Mouse (Mus musculus) intestine, embryonic 15.5 days (tissue): ENCODE measurements around the gene Aplnr. TPM values are rescaled to one million over a fixed set of nuclear protein-coding genes. Genes with fewer than 3 reads are reported as not detected.

Experiments
- ATAC-seq: fragments of 200-750 bp; cut with Nextera tagmentation; 2 replicates; pipeline ENCODE4 v1.8.0; 2017; ENCODE audit warnings: moderate TSS enrichment, moderate library complexity
- H3K27ac ChIP-seq: fragments of 300-500 bp; sonication (generic); 2 replicates; pipeline ENCODE4 v1.5.1; 2015; ENCODE audit warnings: mild to moderate bottlenecking, inconsistent platforms
- H3K27me3 ChIP-seq: fragments of 300-500 bp; sonication (generic); replicated peaks from 2 replicates; pipeline ENCODE4 v1.6.1; 2015; ENCODE audit warnings: inconsistent platforms
- H3K36me3 ChIP-seq: fragments of 300-500 bp; sonication (generic); 2 replicates; pipeline ENCODE4 v1.6.1; 2015; ENCODE audit warnings: inconsistent platforms
- H3K4me1 ChIP-seq: fragments of 300-500 bp; sonication (generic); replicated peaks from 2 replicates; pipeline ENCODE4 v1.6.1; 2015; ENCODE audit warnings: inconsistent platforms
- H3K4me2 ChIP-seq: fragments of 300-500 bp; sonication (generic); replicated peaks from 2 replicates; pipeline ENCODE4 v1.6.1; 2015; ENCODE audit warnings: mild to moderate bottlenecking, inconsistent platforms
- H3K4me3 ChIP-seq: fragments of 300-500 bp; sonication (generic); replicated peaks from 2 replicates; pipeline ENCODE4 v1.5.1; 2015; ENCODE audit warnings: inconsistent platforms
- H3K9ac ChIP-seq: fragments of 300-500 bp; sonication (generic); 2 replicates; pipeline ENCODE4 v1.6.1; 2015; ENCODE audit warnings: inconsistent platforms
- H3K9me3 ChIP-seq: fragments of 300-500 bp; sonication (generic); 2 replicates; pipeline ENCODE4 v1.6.1; 2016; ENCODE audit warnings: inconsistent platforms
- WGBS: fragments of 180-500 bp; shearing (Covaris S2); methylation state at CpG from one replicate; pipeline ENCODE4 v1.1.7; 2015; 5-methylcytosine and 5-hydroxymethylcytosine counted together
- polyA plus RNA-seq: library from polyadenylated mRNA; unstranded; fragments of >200 nt; fragmentation: Nextera tagmentation; extraction: Ambion mirVana; gene quantifications from 2 replicates; pipeline ENCODE4 v1.2.1, GENCODE M21; 2015

Aplnr gene
- polyA plus RNA-seq: 59.6 and 64.8 TPM in 2 replicates

DNA sequence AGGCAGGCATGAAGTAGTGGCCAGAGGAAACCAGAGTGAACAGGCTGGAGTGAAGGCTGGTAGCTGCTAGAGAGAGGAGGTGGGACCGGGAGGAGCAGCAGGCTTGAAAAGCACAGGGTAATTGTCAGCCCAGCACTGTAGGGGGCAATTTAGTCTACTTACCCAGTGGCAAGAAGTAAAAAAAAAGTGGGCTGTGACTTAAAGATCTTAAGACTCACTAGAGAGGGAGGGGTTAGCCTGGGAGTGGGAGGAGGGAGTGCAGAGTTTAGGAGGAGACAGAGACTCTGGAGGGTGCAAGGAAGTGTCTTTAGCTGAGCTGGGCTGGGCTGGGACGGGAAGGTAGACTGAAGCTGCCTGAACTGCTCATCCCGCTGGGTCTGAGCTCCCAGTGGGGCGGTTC, at the start of gene Aplnr:
Gene Aplnr, plus strand, starts transcription at position 137 of the 400 bp plus-strand sequence.
- Histone ChIP-seq H3K36me3 (no peaks in the 10 kb centered on the region), H3K4me2 (0 out of 2 replicates have a peak within 1 kb of the TSS, but pooled peaks have one; percentile 4), H3K27me3 (no peaks in the 10 kb centered on the region), H3K27ac (0 out of 2 replicates have a peak within 1 kb of the TSS, but pooled peaks have one; percentile 13), H3K4me3 (peak within 1 kb of the TSS; percentile 23), H3K9ac (no peak within 1 kb of the TSS), H3K4me1 (peaks cover 3% of the 10 kb centered on the region), H3K9me3 (no peaks in the 10 kb centered on the region)
- ATAC-seq: peak; percentile 59
- WGBS: 18% methylated on average over 4 of the region's 4 CpGs

DNA sequence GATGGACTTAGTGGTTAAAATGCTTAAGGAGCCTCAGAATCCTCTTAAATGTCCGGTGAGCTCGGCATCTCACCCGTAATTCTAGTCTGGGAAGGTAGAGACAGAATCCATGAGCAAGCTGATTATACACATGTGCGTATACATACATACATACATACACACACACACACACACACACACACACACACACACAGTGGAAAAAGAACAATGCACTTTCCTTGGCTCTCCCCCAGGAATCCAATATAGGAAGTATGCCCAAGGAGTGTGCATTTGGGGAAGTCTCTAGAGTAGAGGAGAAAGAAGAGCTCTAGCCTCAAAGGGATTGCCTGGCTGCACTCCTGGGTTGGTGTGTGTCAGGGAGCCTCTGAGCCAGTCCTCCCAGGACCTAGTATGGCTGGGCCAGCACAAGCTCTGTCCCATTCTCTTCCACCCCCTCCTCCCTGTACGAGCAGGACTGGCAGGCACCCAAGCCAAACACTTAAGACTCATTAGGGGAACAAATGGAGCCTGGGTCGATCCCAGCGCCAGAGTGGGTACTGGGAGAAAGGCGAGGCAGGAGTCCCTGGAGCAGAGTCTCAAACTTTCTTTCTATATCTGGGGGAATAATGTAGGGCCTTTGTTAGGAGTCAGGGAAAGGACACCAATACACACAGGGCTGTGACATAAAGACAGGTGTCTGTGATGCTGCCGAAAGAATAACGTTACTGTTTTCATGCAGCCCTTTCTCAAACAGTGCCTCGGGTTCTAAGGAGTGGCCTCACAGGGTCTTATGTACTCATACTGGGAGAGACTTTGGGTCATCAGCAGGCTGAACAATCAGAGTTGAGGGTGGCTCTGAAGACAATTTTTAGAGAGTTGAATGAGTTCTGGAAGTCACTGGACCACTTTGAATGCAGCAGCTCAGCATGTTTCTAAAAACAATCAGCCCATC, 47.0 kb upstream of the Aplnr start:
- Histone ChIP-seq H3K4me1 (peaks cover 6% of the 10 kb centered on the region), H3K9ac (no peak overlapping the region), H3K27me3 (no peaks in the 10 kb centered on the region), H3K4me2 (no peak overlapping the region), H3K4me3 (no peak overlapping the region), H3K27ac (no peak overlapping the region), H3K9me3 (no peaks in the 10 kb centered on the region), H3K36me3 (no peaks in the 10 kb centered on the region)
- 57% methylated on average over 11 of the region's 11 CpGs for WGBS
- ATAC-seq: peak; percentile 68

DNA sequence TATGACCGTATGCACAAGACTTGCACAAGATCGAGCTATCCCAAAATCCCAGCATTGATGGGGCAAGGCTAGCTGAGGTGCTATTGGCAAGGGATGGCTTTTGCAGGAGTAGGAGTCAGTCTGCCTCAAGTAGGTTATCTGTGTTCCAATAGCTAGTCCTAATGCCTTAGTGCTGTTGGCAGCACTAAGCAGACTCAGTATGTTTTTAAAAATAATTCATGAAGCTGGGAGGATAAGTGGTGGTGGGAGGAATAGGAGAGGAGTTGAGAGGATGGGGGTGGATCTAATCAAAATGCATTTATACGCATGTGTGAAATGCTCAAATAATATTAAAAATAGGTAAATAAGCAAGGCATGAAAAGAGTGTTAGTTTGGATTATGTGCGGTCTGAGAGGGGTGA, 44.7 kb upstream of the Aplnr start:
- Histone ChIP-seq H3K9me3 (no peaks in the 10 kb centered on the region), H3K9ac (no peak overlapping the region), H3K36me3 (no peaks in the 10 kb centered on the region), H3K27ac (no peak overlapping the region), H3K27me3 (no peaks in the 10 kb centered on the region), H3K4me3 (no peak overlapping the region), H3K4me1 (peaks cover 6% of the 10 kb centered on the region), H3K4me2 (no peak overlapping the region)
- ATAC-seq: no peak
- 91% methylated on average over 4 of the region's 4 CpGs for WGBS

- H3K36me3 ChIP-seq: no peaks in the 10 kb centered on the region
- H3K4me1 ChIP-seq: peaks cover 6% of the 10 kb centered on the region
- H3K4me3 ChIP-seq: no peak overlapping the region
- WGBS: 69% methylated on average over 1 of the region's 1 CpGs
- H3K4me2 ChIP-seq: no peak overlapping the region
- peak; percentile 77 for ATAC-seq
- no peaks in the 10 kb centered on the region for H3K27me3 ChIP-seq
- H3K27ac ChIP-seq: no peak overlapping the region
- no peaks in the 10 kb centered on the region for H3K9me3 ChIP-seq
- no peak overlapping the region for H3K9ac ChIP-seq
Observed at GRCm38 (mm10) chr2:85093376-85093775, 42.6 kb upstream of the Aplnr start.

DNA sequence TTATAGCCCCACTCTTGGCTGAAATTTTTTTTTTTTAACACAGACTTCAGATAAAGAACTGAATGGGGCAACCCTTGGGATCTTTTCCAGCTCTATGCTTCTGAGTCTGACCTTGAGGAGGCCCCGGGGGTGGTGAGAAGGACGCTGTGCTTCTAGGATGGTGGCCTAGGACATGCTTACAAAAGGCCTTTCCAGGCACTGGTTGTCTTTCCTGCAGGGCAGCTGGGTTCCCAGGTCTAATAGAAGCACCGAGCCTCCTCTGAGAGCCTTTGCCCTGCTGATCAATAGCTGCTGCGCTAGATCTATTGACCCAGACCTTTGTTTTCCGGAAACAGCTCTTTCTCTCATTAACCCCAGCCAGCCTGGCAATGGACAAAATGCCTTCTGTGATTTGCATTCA, 40.1 kb upstream of the Aplnr start:
- no peaks in the 10 kb centered on the region for H3K9me3 ChIP-seq
- no peak overlapping the region for H3K4me3 ChIP-seq
- whole genome bisulfite sequencing: 43% methylated on average over 5 of the region's 5 CpGs
- no peaks in the 10 kb centered on the region for H3K27me3 ChIP-seq
- H3K36me3 ChIP-seq: no peaks in the 10 kb centered on the region
- no peak overlapping the region for H3K9ac ChIP-seq
- no peak for ATAC-seq
- no peak overlapping the region for H3K27ac ChIP-seq
- H3K4me1 ChIP-seq: peaks cover 5% of the 10 kb centered on the region; the same call in 1 of the 2 replicates
- H3K4me2 ChIP-seq: no peak overlapping the region

DNA sequence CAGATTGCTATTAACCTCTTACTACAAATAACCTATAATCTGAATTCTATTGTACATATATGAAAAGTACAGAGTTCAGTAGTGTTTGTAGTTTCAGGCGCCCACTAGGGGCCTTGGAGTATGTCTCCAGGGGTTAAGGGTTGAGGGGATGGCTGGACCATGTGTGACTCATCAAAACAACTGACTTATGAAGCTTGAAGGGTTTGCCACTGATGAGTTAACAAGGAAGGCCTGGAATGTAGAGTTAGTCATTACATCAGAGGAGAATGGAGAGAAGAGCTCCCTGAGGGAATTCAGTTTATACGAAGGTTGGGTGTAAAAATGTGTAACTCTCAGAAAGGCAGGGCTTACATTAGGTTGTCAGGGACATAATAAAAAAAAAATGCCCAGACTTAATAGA, 38.0 kb upstream of the Aplnr start:
- Histone ChIP-seq H3K9ac (no peak overlapping the region), H3K27ac (no peak overlapping the region), H3K36me3 (no peaks in the 10 kb centered on the region), H3K9me3 (no peaks in the 10 kb centered on the region), H3K27me3 (no peaks in the 10 kb centered on the region), H3K4me1 (peaks cover 5% of the 10 kb centered on the region; the same call in 1 of the 2 replicates), H3K4me2 (no peak overlapping the region), H3K4me3 (no peak overlapping the region)
- WGBS: 74% methylated on average over 2 of the region's 2 CpGs
- no peak for ATAC-seq

DNA sequence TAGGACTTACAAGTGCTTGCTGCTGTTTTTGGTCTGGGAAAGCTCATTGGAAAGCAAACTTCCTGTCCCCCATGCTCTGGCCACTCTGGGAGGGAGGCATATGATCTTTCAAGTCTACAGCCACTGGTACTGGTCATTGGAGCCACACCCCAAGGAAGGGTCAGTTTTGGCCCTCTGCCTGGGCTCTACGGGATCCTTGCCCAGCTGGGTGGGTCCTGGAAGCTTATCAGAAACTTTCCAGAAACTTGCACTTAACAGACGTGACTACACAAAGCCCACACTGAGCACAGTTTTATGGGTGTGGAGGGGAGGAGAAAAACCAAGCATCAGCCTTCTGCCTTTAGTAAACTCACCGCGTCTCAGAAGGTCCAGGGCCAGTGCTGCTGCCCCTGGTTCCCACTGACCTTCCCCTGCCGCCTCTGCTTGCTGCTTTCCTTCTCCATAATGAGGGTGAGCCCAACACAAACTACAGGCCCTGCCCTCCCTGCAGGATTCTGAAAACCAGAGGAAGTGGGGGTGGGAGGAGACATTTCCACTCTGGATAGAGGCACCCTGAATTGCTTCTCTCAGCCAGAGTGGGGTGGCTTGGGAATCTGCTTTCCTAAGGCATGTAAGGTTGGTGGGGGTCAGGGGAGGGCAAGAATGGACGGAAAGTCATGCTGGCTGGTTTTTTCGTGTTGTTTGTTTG, 37.1 kb upstream of the Aplnr start:
- Histone ChIP-seq H3K4me3 (no peak overlapping the region), H3K27ac (0 out of 2 replicates have a peak overlapping the region, but pooled peaks have one; percentile 36), H3K4me2 (no peak overlapping the region), H3K27me3 (no peaks in the 10 kb centered on the region), H3K4me1 (peaks cover 5% of the 10 kb centered on the region; the same call in 1 of the 2 replicates), H3K9ac (no peak overlapping the region), H3K36me3 (no peaks in the 10 kb centered on the region), H3K9me3 (no peaks in the 10 kb centered on the region)
- WGBS: 48% methylated on average over 7 of the region's 7 CpGs
- peak; percentile 39 for ATAC-seq

GRCm38 (mm10) chr2:85103201-85103600, 32.8 kb upstream of the Aplnr start:
- Histone ChIP-seq H3K9ac (no peak overlapping the region), H3K9me3 (no peaks in the 10 kb centered on the region), H3K36me3 (no peaks in the 10 kb centered on the region), H3K27me3 (no peaks in the 10 kb centered on the region), H3K27ac (no peak overlapping the region), H3K4me1 (peaks cover 20% of the 10 kb centered on the region), H3K4me2 (no peak overlapping the region), H3K4me3 (no peak overlapping the region)
- no peak for ATAC-seq
- 83% methylated on average over 8 of the region's 8 CpGs for WGBS

DNA sequence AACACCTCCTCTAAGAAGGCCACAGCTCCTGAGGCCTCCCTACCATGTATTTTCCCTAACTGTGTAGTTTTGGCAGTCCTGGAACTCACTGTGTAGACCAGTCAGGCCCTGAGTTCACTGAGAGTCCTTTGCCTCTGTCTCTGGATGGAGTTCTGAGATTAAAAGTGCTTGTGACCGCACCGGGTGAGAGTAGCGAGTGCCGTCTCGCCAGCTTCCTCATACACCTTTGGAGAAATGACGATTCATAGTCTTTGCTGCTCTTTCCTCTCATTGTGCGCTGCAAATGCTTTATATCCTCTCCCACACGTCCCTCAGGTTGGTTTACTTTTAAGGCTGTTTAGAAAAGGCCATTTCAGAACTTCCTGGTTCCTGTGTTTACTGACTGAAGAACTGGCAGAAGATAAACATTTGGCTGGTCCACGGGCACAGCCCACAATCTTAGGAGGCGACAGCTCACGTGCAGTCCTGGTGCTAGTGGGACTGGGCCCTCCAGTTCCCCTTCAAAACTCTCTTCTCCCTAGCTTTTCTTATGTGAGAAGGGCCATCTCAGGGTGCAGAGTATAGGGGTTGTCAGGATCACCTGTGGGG, 30.5 kb upstream of the Aplnr start:
- peak overlapping the region; percentile 41 for H3K27ac ChIP-seq
- peaks cover 15% of the 10 kb centered on the region for H3K4me1 ChIP-seq
- no peaks in the 10 kb centered on the region for H3K36me3 ChIP-seq
- 17% methylated on average over 11 of the region's 11 CpGs for WGBS
- no peak overlapping the region for H3K4me2 ChIP-seq
- H3K27me3 ChIP-seq: no peaks in the 10 kb centered on the region
- H3K9ac ChIP-seq: no peak overlapping the region
- no peaks in the 10 kb centered on the region for H3K9me3 ChIP-seq
- no peak overlapping the region for H3K4me3 ChIP-seq
- ATAC-seq: peak; percentile 34

- 52% methylated on average over 7 of the region's 7 CpGs for WGBS
- no peak overlapping the region for H3K4me3 ChIP-seq
- H3K27ac ChIP-seq: peak overlapping the region; percentile 41; the same call in 1 of the 2 replicates
- H3K27me3 ChIP-seq: no peaks in the 10 kb centered on the region
- H3K9me3 ChIP-seq: no peaks in the 10 kb centered on the region
- peaks cover 15% of the 10 kb centered on the region for H3K4me1 ChIP-seq
- H3K4me2 ChIP-seq: no peak overlapping the region
- H3K9ac ChIP-seq: no peak overlapping the region
- no peaks in the 10 kb centered on the region for H3K36me3 ChIP-seq
- no peak; the same call in 1 of the 2 replicates for ATAC-seq
Observed at GRCm38 (mm10) chr2:85106068-85106790, 29.8 kb upstream of the Aplnr start.

GRCm38 (mm10) chr2:85106941-85107340, 29.1 kb upstream of the Aplnr start:
- peak; percentile 95 for ATAC-seq
- H3K9ac ChIP-seq: no peak overlapping the region
- WGBS: 47% methylated on average over 4 of the region's 4 CpGs
- H3K36me3 ChIP-seq: no peaks in the 10 kb centered on the region
- H3K4me2 ChIP-seq: no peak overlapping the region
- H3K27me3 ChIP-seq: no peaks in the 10 kb centered on the region
- H3K4me3 ChIP-seq: no peak overlapping the region
- no peaks in the 10 kb centered on the region for H3K9me3 ChIP-seq
- H3K27ac ChIP-seq: peak overlapping the region; percentile 41; the same call in 1 of the 2 replicates
- peaks cover 15% of the 10 kb centered on the region for H3K4me1 ChIP-seq
